Mouse (Mus musculus) midbrain, embryonic 13.5 days (tissue): ENCODE measurements around the gene Foxo6. TPM values are rescaled to one million over a fixed set of nuclear protein-coding genes. Genes with fewer than 3 reads are reported as not detected.

Source experiments
- ATAC-seq: fragments of 200-750 bp; cut with Nextera tagmentation; 2 replicates; pipeline ENCODE4 v1.8.0; 2017; ENCODE audit warnings: mild to moderate bottlenecking, moderate TSS enrichment, moderate library complexity
- H3K27ac ChIP-seq: fragments of 300-500 bp; sonication (generic); 2 replicates; pipeline ENCODE4 v1.5.1; 2015; ENCODE audit warnings: inconsistent platforms, mild to moderate bottlenecking, moderate library complexity
- H3K27me3 ChIP-seq: fragments of 300-500 bp; sonication (generic); 2 replicates; pipeline ENCODE4 v1.6.1; 2015; ENCODE audit warnings: mild to moderate bottlenecking, inconsistent platforms
- H3K36me3 ChIP-seq: fragments of 300-500 bp; sonication (generic); 2 replicates; pipeline ENCODE4 v1.6.1; 2015; ENCODE audit warnings: mild to moderate bottlenecking, inconsistent platforms
- H3K4me1 ChIP-seq: fragments of 300-500 bp; sonication (generic); replicated peaks from 2 replicates; pipeline ENCODE4 v1.6.1; 2015; ENCODE audit warnings: inconsistent platforms
- H3K4me2 ChIP-seq: fragments of 300-500 bp; sonication (generic); replicated peaks from 2 replicates; pipeline ENCODE4 v1.6.1; 2015; ENCODE audit warnings: moderate library complexity, mild to moderate bottlenecking, inconsistent platforms
- H3K4me3 ChIP-seq: fragments of 300-500 bp; sonication (generic); replicated peaks from 2 replicates; pipeline ENCODE4 v1.5.1; 2015; ENCODE audit warnings: mild to moderate bottlenecking, inconsistent platforms
- H3K9ac ChIP-seq: fragments of 300-500 bp; sonication (generic); replicated peaks from 2 replicates; pipeline ENCODE4 v1.6.1; 2015; ENCODE audit warnings: mild to moderate bottlenecking, inconsistent platforms
- H3K9me3 ChIP-seq: fragments of 300-500 bp; sonication (generic); 2 replicates; pipeline ENCODE4 v1.6.1; 2016; ENCODE audit warnings: mild to moderate bottlenecking, inconsistent platforms
- WGBS: fragments of 180-500 bp; shearing (Covaris S2); methylation state at CpG from one replicate; pipeline ENCODE4 v1.1.7; 2015; 5-methylcytosine and 5-hydroxymethylcytosine counted together
- polyA plus RNA-seq: library from polyadenylated mRNA; unstranded; fragments of >200 nt; fragmentation: Nextera tagmentation; extraction: Ambion mirVana; gene quantifications from 2 replicates; pipeline ENCODE4 v1.2.1, GENCODE M21; 2015

Gene Foxo6
- polyA plus RNA-seq, 1 experiment from 2014 or later, result 0.69 TPM

GRCm38 (mm10) chr4:120282568-120283091, 4.5 kb downstream of the Foxo6 start:
- Histone ChIP-seq H3K9ac (peak overlapping the region; percentile 67), H3K27me3 (peaks cover 58% of the 10 kb centered on the region), H3K9me3 (no peaks in the 10 kb centered on the region), H3K4me3 (peak overlapping the region; percentile 44), H3K36me3 (no peaks in the 10 kb centered on the region), H3K27ac (peak overlapping the region; percentile 49), H3K4me1 (peaks cover 69% of the 10 kb centered on the region), H3K4me2 (peak overlapping the region; percentile 98)
- ATAC-seq, result peak; percentile 53
- under 1% methylated on average over 46 of the region's 47 CpGs for WGBS

GRCm38 (mm10) chr4:120281011-120281410, 6.1 kb downstream of the Foxo6 start:
- no peak overlapping the region for H3K4me2 ChIP-seq
- no peak overlapping the region for H3K9ac ChIP-seq
- peaks cover 78% of the 10 kb centered on the region for H3K4me1 ChIP-seq
- WGBS, result 75% methylated on average over 3 of the region's 3 CpGs
- no peaks in the 10 kb centered on the region for H3K36me3 ChIP-seq
- H3K27ac ChIP-seq, result no peak overlapping the region
- H3K27me3 ChIP-seq, result peaks cover 51% of the 10 kb centered on the region
- ATAC-seq, result no peak
- no peaks in the 10 kb centered on the region for H3K9me3 ChIP-seq
- H3K4me3 ChIP-seq, result no peak overlapping the region

DNA sequence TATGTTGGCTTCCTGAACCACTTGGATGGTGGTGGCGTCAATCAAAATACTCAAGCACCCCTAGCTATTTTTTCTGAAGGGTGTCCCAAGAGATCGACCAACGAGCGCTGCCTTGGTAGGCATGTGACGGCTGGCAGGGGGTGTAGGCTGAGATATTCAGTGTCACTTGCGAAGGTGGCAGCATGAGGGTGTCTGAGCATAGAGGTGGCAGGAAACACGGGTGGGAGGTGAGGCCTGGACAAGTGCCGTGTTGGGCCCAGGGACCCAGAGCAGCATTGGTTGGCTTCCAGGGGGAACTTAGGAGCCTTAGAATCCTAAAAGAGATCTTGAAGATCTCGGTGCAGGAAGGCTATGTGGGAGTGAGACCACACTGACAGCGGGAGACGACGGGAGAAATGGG, 6.7 kb downstream of the Foxo6 start:
- WGBS, result 86% methylated on average over 12 of the region's 12 CpGs
- H3K27ac ChIP-seq, result no peak overlapping the region
- no peaks in the 10 kb centered on the region for H3K36me3 ChIP-seq
- H3K27me3 ChIP-seq, result peaks cover 46% of the 10 kb centered on the region
- H3K4me1 ChIP-seq, result peaks cover 72% of the 10 kb centered on the region
- no peak overlapping the region for H3K9ac ChIP-seq
- no peaks in the 10 kb centered on the region for H3K9me3 ChIP-seq
- no peak for ATAC-seq
- H3K4me3 ChIP-seq, result no peak overlapping the region
- H3K4me2 ChIP-seq, result no peak overlapping the region

- Histone ChIP-seq H3K9ac (no peak overlapping the region; the same call in 1 of the 2 replicates), H3K27me3 (peaks cover 36% of the 10 kb centered on the region), H3K27ac (peak overlapping the region; percentile 2; the same call in 1 of the 2 replicates)
Measured at GRCm38 (mm10) chr4:120277255-120277928, 9.8 kb downstream of the Foxo6 start.

GRCm38 (mm10) chr4:120275487-120275886, 11.7 kb downstream of the Foxo6 start:
- no peak overlapping the region for H3K4me2 ChIP-seq
- ATAC-seq, result no peak
- 74% methylated on average over 9 of the region's 9 CpGs for WGBS
- no peaks in the 10 kb centered on the region for H3K36me3 ChIP-seq
- peaks cover 38% of the 10 kb centered on the region for H3K27me3 ChIP-seq
- H3K4me3 ChIP-seq, result no peak overlapping the region
- H3K9me3 ChIP-seq, result no peaks in the 10 kb centered on the region
- peaks cover 48% of the 10 kb centered on the region for H3K4me1 ChIP-seq
- no peak overlapping the region for H3K9ac ChIP-seq
- no peak overlapping the region for H3K27ac ChIP-seq

More at GRCm38 (mm10) chr4:120277255-120277928, 9.8 kb downstream of the Foxo6 start:
- ATAC-seq, result peak; percentile 57
- Histone ChIP-seq H3K36me3 (no peaks in the 10 kb centered on the region), H3K4me3 (no peak overlapping the region), H3K9me3 (no peaks in the 10 kb centered on the region), H3K4me1 (peaks cover 49% of the 10 kb centered on the region), H3K4me2 (0 out of 2 replicates have a peak overlapping the region, but pooled peaks have one; percentile 17)
- 28% methylated on average over 4 of the region's 4 CpGs for WGBS

DNA sequence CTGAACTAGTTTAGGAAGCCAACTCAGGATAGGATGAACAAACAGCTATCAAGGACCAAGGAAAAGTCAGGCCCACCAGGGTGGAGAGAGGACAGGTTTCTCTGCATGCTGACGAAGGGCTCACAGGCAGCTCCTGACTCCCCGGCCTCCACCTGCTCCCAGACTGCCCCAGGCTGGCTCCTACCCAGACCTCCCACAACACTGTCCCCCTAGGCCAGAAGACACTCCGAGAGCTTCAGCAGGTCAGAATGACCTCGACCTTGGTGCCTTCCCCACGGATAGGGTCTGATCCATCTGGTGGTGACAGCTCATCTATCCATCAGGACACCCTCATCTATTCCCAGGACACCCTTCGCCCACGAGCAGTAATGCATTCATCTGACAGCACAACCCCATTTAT, 13.6 kb downstream of the Foxo6 start:
- ATAC-seq, result no peak
- Histone ChIP-seq H3K27me3 (peaks cover 53% of the 10 kb centered on the region), H3K4me1 (peaks cover 61% of the 10 kb centered on the region), H3K4me2 (no peak overlapping the region), H3K4me3 (no peak overlapping the region), H3K9me3 (no peaks in the 10 kb centered on the region), H3K27ac (no peak overlapping the region), H3K9ac (no peak overlapping the region), H3K36me3 (no peaks in the 10 kb centered on the region)
- WGBS, result 69% methylated on average over 7 of the region's 7 CpGs

GRCm38 (mm10) chr4:120271886-120272580, 15.1 kb downstream of the Foxo6 start:
- Histone ChIP-seq H3K4me1 (peaks cover 65% of the 10 kb centered on the region), H3K36me3 (no peaks in the 10 kb centered on the region), H3K9ac (no peak overlapping the region), H3K4me2 (no peak overlapping the region), H3K4me3 (no peak overlapping the region), H3K27me3 (peaks cover 69% of the 10 kb centered on the region), H3K9me3 (no peaks in the 10 kb centered on the region), H3K27ac (no peak overlapping the region)
- peak; percentile 15; the same call in 1 of the 2 replicates for ATAC-seq
- 74% methylated on average over 6 of the region's 6 CpGs for WGBS

- Histone ChIP-seq H3K4me1 (peaks cover 58% of the 10 kb centered on the region), H3K4me2 (no peak overlapping the region), H3K9me3 (no peaks in the 10 kb centered on the region), H3K36me3 (no peaks in the 10 kb centered on the region), H3K4me3 (no peak overlapping the region), H3K9ac (no peak overlapping the region), H3K27ac (no peak overlapping the region), H3K27me3 (peaks cover 77% of the 10 kb centered on the region)
- ATAC-seq, result no peak
- 52% methylated on average over 8 of the region's 8 CpGs for WGBS
Measured at GRCm38 (mm10) chr4:120271208-120271607, 15.9 kb downstream of the Foxo6 start.

- H3K4me3 ChIP-seq, result no peak overlapping the region
- H3K4me2 ChIP-seq, result no peak overlapping the region
- no peaks in the 10 kb centered on the region for H3K36me3 ChIP-seq
- ATAC-seq, result no peak
- peaks cover 55% of the 10 kb centered on the region for H3K4me1 ChIP-seq
- peaks cover 81% of the 10 kb centered on the region for H3K27me3 ChIP-seq
- H3K9me3 ChIP-seq, result no peaks in the 10 kb centered on the region
- WGBS, result 43% methylated on average over 4 of the region's 4 CpGs
- no peak overlapping the region for H3K27ac ChIP-seq
- H3K9ac ChIP-seq, result no peak overlapping the region
Measured at GRCm38 (mm10) chr4:120270937-120271199, 16.3 kb downstream of the Foxo6 start.

DNA sequence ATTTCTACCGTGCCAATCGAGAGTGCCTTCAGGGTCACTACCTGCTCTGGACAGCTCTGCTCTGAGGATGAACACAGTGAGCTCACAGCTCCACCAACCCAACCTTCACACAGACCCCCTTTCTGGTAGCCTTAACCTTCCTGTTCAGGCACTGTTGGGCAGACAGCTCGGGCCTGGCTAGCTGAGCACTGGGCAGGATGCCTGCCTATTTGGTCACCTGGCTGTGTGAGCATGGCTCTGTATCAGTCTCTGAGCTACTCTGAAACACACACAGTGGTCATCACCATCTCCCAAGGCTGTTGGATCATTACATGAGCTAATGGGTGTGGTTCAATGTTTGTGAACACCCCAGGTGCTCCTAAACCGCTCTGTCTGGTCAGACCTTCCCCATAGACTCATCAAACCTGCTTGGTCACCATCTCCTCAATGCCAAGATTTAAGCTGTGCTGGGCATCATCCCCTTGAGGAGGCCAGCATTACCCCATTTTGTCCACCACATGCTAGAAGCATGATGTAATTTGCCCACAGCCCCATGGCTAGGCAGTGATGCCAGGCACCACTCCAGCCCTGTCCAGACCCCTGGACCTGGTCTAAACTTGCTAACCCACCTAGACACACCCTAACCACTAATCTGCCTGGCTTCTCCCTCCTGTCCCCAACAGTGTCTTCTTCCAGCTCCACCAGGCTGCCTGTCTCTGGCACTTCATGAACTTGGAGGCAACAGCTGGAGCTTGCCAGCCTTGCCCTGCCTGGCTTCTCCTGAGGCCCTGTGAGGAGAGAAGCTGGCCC, 16.8 kb downstream of the Foxo6 start:
- H3K27ac ChIP-seq, result no peak overlapping the region
- H3K36me3 ChIP-seq, result no peaks in the 10 kb centered on the region
- H3K4me3 ChIP-seq, result no peak overlapping the region
- ATAC-seq, result no peak
- no peak overlapping the region for H3K4me2 ChIP-seq
- no peaks in the 10 kb centered on the region for H3K9me3 ChIP-seq
- H3K4me1 ChIP-seq, result peaks cover 55% of the 10 kb centered on the region
- peaks cover 86% of the 10 kb centered on the region for H3K27me3 ChIP-seq
- no peak overlapping the region for H3K9ac ChIP-seq
- 71% methylated on average over 4 of the region's 4 CpGs for WGBS

DNA sequence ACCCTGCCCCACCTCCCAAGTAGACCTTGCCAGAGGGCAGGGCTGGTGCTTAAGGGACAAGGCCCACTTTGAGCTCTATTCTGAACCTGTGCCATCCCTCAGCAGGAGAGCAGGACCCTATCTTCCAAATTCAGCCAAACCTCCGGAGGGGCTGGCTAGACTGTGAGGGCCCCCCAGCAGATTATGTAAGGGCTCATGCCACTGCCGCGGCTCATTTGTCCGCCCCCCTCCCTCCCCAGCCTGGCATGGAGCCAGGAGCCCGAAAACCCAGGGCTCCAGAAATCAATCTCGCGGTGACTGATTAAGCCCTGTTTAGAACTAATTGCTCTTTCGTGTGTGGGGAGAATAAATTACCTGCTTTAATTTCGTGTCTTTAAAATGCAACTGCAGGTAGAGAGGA, 17.7 kb downstream of the Foxo6 start:
- 0 out of 2 replicates have a peak overlapping the region, but pooled peaks have one; percentile 13 for H3K4me2 ChIP-seq
- no peak for ATAC-seq
- H3K36me3 ChIP-seq, result no peaks in the 10 kb centered on the region
- H3K9ac ChIP-seq, result no peak overlapping the region
- H3K27me3 ChIP-seq, result peaks cover 93% of the 10 kb centered on the region
- H3K4me1 ChIP-seq, result peaks cover 56% of the 10 kb centered on the region
- H3K9me3 ChIP-seq, result no peaks in the 10 kb centered on the region
- no peak overlapping the region for H3K27ac ChIP-seq
- 13% methylated on average over 9 of the region's 9 CpGs for WGBS
- no peak overlapping the region for H3K4me3 ChIP-seq
